Comparison of ENCODE assay signal across 44 mouse cellular contexts in the genomic region with DNA sequence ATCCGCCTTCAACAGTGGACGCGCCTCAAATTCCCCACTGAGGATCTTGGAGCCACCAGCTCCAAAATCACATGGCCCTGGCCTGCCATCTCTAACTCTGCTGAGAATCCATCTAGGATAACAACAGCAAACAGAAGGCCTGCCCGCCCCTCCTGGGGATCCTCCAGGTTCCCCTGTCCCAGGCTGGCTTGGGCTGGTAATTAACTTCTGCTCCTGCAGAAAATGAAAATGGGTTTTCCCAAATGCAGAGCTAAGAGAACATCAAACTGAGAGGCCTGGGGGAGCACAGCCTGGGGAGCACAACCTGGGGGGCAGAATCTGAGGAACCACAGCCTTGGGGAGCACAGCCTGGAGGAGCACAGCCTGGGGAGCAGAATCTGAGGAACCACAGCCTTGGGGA. TPM values are rescaled to one million over a fixed set of nuclear protein-coding genes. Genes with fewer than 3 reads are reported as not detected.
"Had no signal": no experiment of that assay in that cellular context is flagged by ENCODE, and none has a peak within 500 bp of the region (broad histone marks: within the 10 kb centered on the region; RNA-seq: fewer than 3 reads in every experiment).

No protein-coding gene starts in this region.

- H3K9ac ChIP-seq: limb, embryonic 12.5 days; limb, embryonic 13.5 days; limb, embryonic 15.5 days; liver, embryonic 12.5 days; liver, embryonic 13.5 days; liver, embryonic 14.5 days; liver, embryonic 15.5 days; liver, postnatal 0 days; lung, embryonic 14.5 days; lung, embryonic 15.5 days; midbrain, embryonic 12.5 days; midbrain, embryonic 13.5 days; midbrain, embryonic 15.5 days; neural tube, embryonic 12.5 days; neural tube, embryonic 13.5 days had no signal

- H3K27me3 ChIP-seq: limb, embryonic 12.5 days; limb, embryonic 13.5 days; liver, embryonic 13.5 days; liver, embryonic 15.5 days; lung, embryonic 15.5 days; midbrain, embryonic 12.5 days; midbrain, embryonic 13.5 days; midbrain, embryonic 15.5 days; neural tube, embryonic 12.5 days; neural tube, embryonic 13.5 days had no signal

- H3K4me3 ChIP-seq: limb, embryonic 10.5 days; limb, embryonic 12.5 days; limb, embryonic 13.5 days; limb, embryonic 15.5 days; liver, embryonic 12.5 days; liver, embryonic 13.5 days; liver, embryonic 15.5 days; lung, embryonic 15.5 days; megakaryocyte, embryonic 14.5 days; midbrain, embryonic 10.5 days; midbrain, embryonic 12.5 days; midbrain, embryonic 13.5 days; midbrain, embryonic 15.5 days; myocyte; neural tube, embryonic 12.5 days; neural tube, embryonic 13.5 days had no signal

- H3K9me3 ChIP-seq: limb, embryonic 10.5 days; limb, embryonic 12.5 days; limb, embryonic 13.5 days; limb, embryonic 15.5 days; liver, embryonic 12.5 days; liver, embryonic 13.5 days; liver, embryonic 15.5 days; lung, embryonic 15.5 days; megakaryocyte, embryonic 14.5 days; midbrain, embryonic 10.5 days; midbrain, embryonic 12.5 days; midbrain, embryonic 13.5 days; midbrain, embryonic 15.5 days; neural tube, embryonic 12.5 days; neural tube, embryonic 13.5 days had no signal

- DNase-seq: left cerebral cortex, postnatal 4 days; liver; liver, embryonic 13.5 days; liver, postnatal 0 days; lung, adult 18-20 months; lung, adult 2 months; lung, embryonic 14.5 days; lung, postnatal 10 days; lung, postnatal 14 days; lung, postnatal 36 days; lung, postnatal 4 days had no signal

- H3K4me2 ChIP-seq: limb, embryonic 12.5 days; limb, embryonic 13.5 days; limb, embryonic 15.5 days; liver, embryonic 11.5 days; liver, embryonic 12.5 days; liver, embryonic 13.5 days; liver, embryonic 15.5 days; lung, embryonic 14.5 days; lung, embryonic 15.5 days; midbrain, embryonic 12.5 days; midbrain, embryonic 13.5 days; midbrain, embryonic 15.5 days; neural tube, embryonic 12.5 days; neural tube, embryonic 13.5 days had no signal

- H3K36me3 ChIP-seq: limb, embryonic 10.5 days; limb, embryonic 12.5 days; limb, embryonic 13.5 days; limb, embryonic 15.5 days; liver, embryonic 12.5 days; liver, embryonic 13.5 days; liver, embryonic 15.5 days; lung, embryonic 15.5 days; midbrain, embryonic 10.5 days; midbrain, embryonic 12.5 days; midbrain, embryonic 13.5 days; midbrain, embryonic 15.5 days; neural tube, embryonic 12.5 days; neural tube, embryonic 13.5 days had no signal

- ATAC-seq: liver, embryonic 12.5 days; liver, postnatal 0 days; lung, postnatal 0 days; midbrain, embryonic 13.5 days; midbrain, embryonic 15.5 days; midbrain, embryonic 16.5 days had no signal

- H3K27ac ChIP-seq: limb, embryonic 10.5 days; limb, embryonic 12.5 days; limb, embryonic 13.5 days; limb, embryonic 15.5 days; liver, embryonic 12.5 days; liver, embryonic 13.5 days; liver, embryonic 14.5 days; liver, embryonic 15.5 days; lung, embryonic 15.5 days; macrophage; midbrain, embryonic 10.5 days; midbrain, embryonic 12.5 days; midbrain, embryonic 13.5 days; midbrain, embryonic 15.5 days; neural tube, embryonic 12.5 days; neural tube, embryonic 13.5 days had no signal

- H3K4me1 ChIP-seq: limb, embryonic 15.5 days; liver, embryonic 12.5 days; midbrain, embryonic 13.5 days had no signal

RNA-seq across cellular contexts. Expression of gene Bpi, which starts 21.8 kb away (rescaled TPM):
- total RNA-seq: left cerebral cortex, postnatal 10 days; left cerebral cortex, postnatal 14 days; left cerebral cortex, postnatal 25 days; left cerebral cortex, postnatal 36 days; left cerebral cortex, postnatal 4 days; liver, adult 2 months; megakaryocyte, adult 5-6 weeks; megakaryocyte-erythroid progenitor cell, adult 5-6 weeks; monocyte, adult 5-6 weeks had no signal
- polyA plus RNA-seq: limb, embryonic 10.5 days; limb, embryonic 11.5 days; limb, embryonic 12.5 days; limb, embryonic 13.5 days; limb, embryonic 15.5 days; liver, adult 2 months; liver, embryonic 11.5 days; liver, embryonic 12.5 days; liver, embryonic 13.5 days; liver, embryonic 14.5 days; liver, embryonic 15.5 days; liver, embryonic 16.5 days; liver, postnatal 0 days; lung, adult 2 months; lung, embryonic 14.5 days; lung, embryonic 15.5 days; lung, embryonic 16.5 days; lung, postnatal 0 days; macrophage; midbrain, embryonic 10.5 days; midbrain, embryonic 12.5 days; midbrain, embryonic 13.5 days; midbrain, embryonic 15.5 days; midbrain, embryonic 16.5 days; midbrain, postnatal 0 days; myocyte; neural tube, embryonic 11.5 days; neural tube, embryonic 12.5 days; neural tube, embryonic 13.5 days had no signal

RNA-seq across cellular contexts. Expression of gene Lbp, which starts 26.6 kb away (rescaled TPM):
- total RNA-seq: megakaryocyte-erythroid progenitor cell, adult 5-6 weeks had no signal

RNA-seq across cellular contexts. Expression of gene D630003M21Rik, which starts 50.6 kb away (rescaled TPM):
- total RNA-seq: megakaryocyte, adult 5-6 weeks; megakaryocyte-erythroid progenitor cell, adult 5-6 weeks; monocyte, adult 5-6 weeks had no signal
- polyA plus RNA-seq: macrophage had no signal
